Mouse (Mus musculus) limb, embryonic 11.5 days (tissue): ENCODE measurements at regions not wholly inside any gene's neighbourhood (a gene's known extent, or its start where the extent isn't known, plus 50 kb on each side); places are given as distances from the start of the nearest gene placed in this dataset.

Experiments
- ATAC-seq: fragments of 200-750 bp; cut with Nextera tagmentation; 2 replicates; pipeline ENCODE4 v1.8.0; 2017; ENCODE audit warnings: low read depth; ENCODE audit not compliant: insufficient number of reproducible peaks, low FRiP score, low TSS enrichment
- DNase-seq: peaks from one replicate; pipeline ENCODE4 v3.0.0-alpha.2; 2015; ENCODE audit warnings: low spot score
- H3K27ac ChIP-seq: fragments of 300-500 bp; sonication (generic); replicated peaks from 2 replicates; pipeline ENCODE4 v1.5.1; 2014; ENCODE audit warnings: low read depth, mild to moderate bottlenecking, low read length
- H3K27me3 ChIP-seq: fragments of 300-500 bp; sonication (generic); 2 replicates; pipeline ENCODE4 v1.6.1; 2014; ENCODE audit warnings: mild to moderate bottlenecking, low read length, mixed read lengths; ENCODE audit not compliant: control insufficient read depth, insufficient read depth
- H3K36me3 ChIP-seq: fragments of 300-500 bp; sonication (generic); 2 replicates; pipeline ENCODE4 v1.6.1; 2014; ENCODE audit warnings: mild to moderate bottlenecking, low read length, moderate library complexity, mixed read lengths; ENCODE audit not compliant: control insufficient read depth, insufficient read depth
- H3K4me1 ChIP-seq: fragments of 300-500 bp; sonication (generic); 2 replicates; pipeline ENCODE4 v1.6.1; 2014; ENCODE audit warnings: low read length, mixed read lengths; ENCODE audit not compliant: control insufficient read depth, insufficient read depth
- H3K4me2 ChIP-seq: fragments of 300-500 bp; sonication (generic); 2 replicates; pipeline ENCODE4 v1.6.1; 2014; ENCODE audit warnings: low read depth, mild to moderate bottlenecking, moderate library complexity; ENCODE audit not compliant: severe bottlenecking
- H3K4me3 ChIP-seq: fragments of 300-500 bp; sonication (generic); 2 replicates; pipeline ENCODE4 v1.5.1; 2014; ENCODE audit warnings: low read depth, low read length
- H3K9ac ChIP-seq: fragments of 300-500 bp; sonication (generic); 2 replicates; pipeline ENCODE4 v1.6.1; 2014; ENCODE audit warnings: mild to moderate bottlenecking, low read length
- H3K9me3 ChIP-seq: fragments of 300-500 bp; sonication (generic); 2 replicates; pipeline ENCODE4 v1.6.1; 2016; ENCODE audit warnings: low read length; ENCODE audit not compliant: control insufficient read depth
- WGBS: fragments of 180-500 bp; shearing (Covaris S2); extraction: QIAGEN DNeasy Blood & Tissue Kit; methylation state at CpG from one replicate; pipeline ENCODE4 v1.1.7; 2014; 5-methylcytosine and 5-hydroxymethylcytosine counted together

DNA sequence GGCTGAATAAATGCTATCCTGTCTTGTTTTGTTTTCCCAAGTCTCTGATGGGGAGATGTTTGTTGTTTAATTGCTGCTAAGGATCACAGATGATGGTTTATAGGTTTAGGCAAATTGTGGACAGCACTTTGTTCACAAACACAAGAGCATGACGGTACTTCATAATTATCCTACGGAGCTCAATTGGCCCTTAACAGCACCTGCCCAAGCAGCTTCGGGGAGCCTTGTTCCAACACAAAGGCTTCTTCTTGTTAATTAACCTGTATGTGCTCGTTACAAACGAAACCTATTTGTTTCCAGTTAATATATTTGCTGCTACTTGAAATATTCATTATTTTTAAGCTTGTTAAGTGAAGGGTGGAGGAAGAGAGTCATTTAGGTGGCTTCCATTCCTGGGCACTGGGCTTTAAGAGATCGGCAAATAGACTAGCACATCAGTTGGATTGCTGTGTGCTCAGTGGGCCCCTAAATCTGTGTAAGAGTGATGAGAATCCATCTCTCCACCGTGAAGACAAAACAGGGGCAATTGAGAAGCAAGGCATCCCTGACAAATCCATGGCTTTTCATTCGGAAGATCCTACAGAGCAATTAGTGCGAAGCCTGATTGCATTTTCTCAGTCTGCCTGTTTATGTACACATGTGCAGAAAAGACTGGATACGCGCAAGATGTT lies 299.6 kb upstream of the Rnf219 start:
- Histone ChIP-seq H3K27ac (no peak overlapping the region), H3K4me2 (no peak overlapping the region), H3K4me1 (no peaks in the 10 kb centered on the region), H3K9ac (no peak overlapping the region), H3K27me3 (no peaks in the 10 kb centered on the region), H3K9me3 (no peaks in the 10 kb centered on the region), H3K4me3 (no peak overlapping the region), H3K36me3 (no peaks in the 10 kb centered on the region)
- DNase-seq (no peak), ATAC-seq (no peak)
- 61% methylated on average over 11 of the region's 11 CpGs for WGBS

- H3K4me1 ChIP-seq = no peaks in the 10 kb centered on the region
- WGBS = 95% methylated on average over 4 of the region's 4 CpGs
- DNase-seq (no peak), ATAC-seq (no peak)
- H3K27ac ChIP-seq = no peak overlapping the region
- H3K27me3 ChIP-seq = no peaks in the 10 kb centered on the region
- no peak overlapping the region for H3K4me2 ChIP-seq
- H3K9ac ChIP-seq = no peak overlapping the region
- no peaks in the 10 kb centered on the region for H3K36me3 ChIP-seq
- no peaks in the 10 kb centered on the region for H3K9me3 ChIP-seq
- H3K4me3 ChIP-seq = no peak overlapping the region
Measured at GRCm38 (mm10) chr14:104819106-104819505, 296.7 kb upstream of the Rnf219 start.

DNA sequence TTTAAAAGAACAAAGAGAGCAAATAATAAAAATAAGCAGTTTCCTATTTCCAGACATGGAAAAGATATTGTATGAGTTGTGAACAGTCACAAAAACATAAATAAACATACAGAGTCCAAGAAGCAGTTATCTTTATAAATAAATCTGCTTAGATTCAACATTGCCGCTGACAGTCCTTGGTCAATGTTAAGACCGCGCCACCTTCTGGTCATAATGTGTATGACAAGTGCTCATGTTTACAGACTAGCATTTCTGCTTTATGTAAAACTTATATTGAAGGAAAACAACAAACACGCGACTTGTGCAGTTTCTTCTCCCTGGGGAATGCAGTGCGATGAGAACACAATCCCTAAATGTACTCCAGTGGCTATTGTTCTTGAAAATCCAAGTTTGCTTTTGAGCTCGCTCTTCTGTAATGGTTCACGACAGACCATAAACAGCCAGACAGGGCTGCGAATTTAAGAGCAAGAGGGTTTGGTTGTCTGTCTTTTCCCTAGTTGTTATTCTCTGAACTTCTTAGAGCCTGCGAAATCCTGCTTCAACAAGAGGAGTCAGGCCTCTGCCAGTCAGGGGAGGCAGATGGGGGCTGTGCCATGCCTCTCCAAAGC lies 291.6 kb upstream of the Rnf219 start:
- no peaks in the 10 kb centered on the region for H3K27me3 ChIP-seq
- H3K4me1 ChIP-seq = no peaks in the 10 kb centered on the region
- no peak overlapping the region for H3K4me2 ChIP-seq
- H3K9me3 ChIP-seq = no peaks in the 10 kb centered on the region
- DNase-seq (peak; percentile 87), ATAC-seq (no peak)
- H3K36me3 ChIP-seq = no peaks in the 10 kb centered on the region
- WGBS = 33% methylated on average over 10 of the region's 10 CpGs
- no peak overlapping the region for H3K9ac ChIP-seq
- no peak overlapping the region for H3K4me3 ChIP-seq
- no peak overlapping the region for H3K27ac ChIP-seq

DNA sequence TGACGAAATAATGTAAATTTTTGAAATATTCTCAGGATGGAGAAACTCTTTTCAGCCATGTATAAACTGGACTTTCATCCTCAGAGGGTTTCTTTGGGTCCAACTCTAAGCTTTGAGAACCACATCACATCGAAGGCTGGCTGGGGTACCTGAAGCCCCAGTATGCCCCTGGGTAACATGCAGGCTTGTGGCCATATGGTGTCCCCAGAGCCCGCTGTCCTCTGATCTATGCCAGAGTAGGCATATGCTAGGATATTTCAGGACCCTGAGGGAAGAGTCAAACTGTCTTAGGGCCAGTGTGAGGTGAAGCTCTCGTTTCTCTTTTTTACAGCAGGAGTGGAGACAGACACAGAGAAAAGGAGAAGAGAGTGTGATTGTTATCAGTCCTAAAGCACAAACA lies 289.6 kb upstream of the Rnf219 start:
- H3K4me2 ChIP-seq = no peak overlapping the region
- WGBS = 79% methylated on average over 4 of the region's 4 CpGs

GRCm38 (mm10) chr14:104805332-104805731 lies 282.9 kb upstream of the Rnf219 start:
- WGBS = 92% methylated on average over 10 of the region's 10 CpGs

More for the DNA sequence above, 289.6 kb upstream of the Rnf219 start:
- Histone ChIP-seq H3K36me3 (no peaks in the 10 kb centered on the region), H3K4me3 (no peak overlapping the region), H3K27ac (no peak overlapping the region), H3K4me1 (no peaks in the 10 kb centered on the region), H3K9me3 (no peaks in the 10 kb centered on the region), H3K9ac (no peak overlapping the region), H3K27me3 (no peaks in the 10 kb centered on the region)
- ATAC-seq (no peak), DNase-seq (no peak)

DNA sequence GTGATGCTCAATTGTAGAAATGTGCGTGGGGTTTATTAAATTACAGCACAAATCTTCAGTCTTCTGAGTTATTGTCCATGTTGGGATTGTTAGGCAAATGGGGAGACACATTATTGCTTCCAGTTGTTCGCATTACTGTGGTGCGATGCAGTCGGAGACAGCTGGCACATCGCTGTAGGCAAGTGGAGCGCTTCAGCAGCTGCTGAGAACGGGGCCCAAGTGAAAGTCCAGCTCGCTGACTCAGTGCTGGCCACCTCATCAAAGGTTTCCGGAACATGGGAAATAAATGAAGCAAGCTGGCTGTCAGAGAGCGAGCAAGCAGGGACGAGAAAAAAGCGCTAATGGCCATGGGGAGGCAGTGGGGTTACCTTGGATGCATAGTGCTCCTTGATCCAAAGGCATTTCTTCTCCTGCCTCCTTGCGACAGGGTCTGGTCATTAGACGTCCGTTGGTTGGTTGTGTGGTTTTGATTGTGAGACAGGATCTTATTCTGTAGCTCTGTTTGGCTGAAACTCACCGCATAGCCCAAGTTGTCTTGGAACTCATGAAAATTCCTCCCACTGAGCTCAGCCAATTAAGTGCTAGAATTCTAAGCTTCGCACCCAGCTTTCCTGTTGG lies 274.0 kb upstream of the Rnf219 start:
- WGBS = 24% methylated on average over 17 of the region's 17 CpGs

More at GRCm38 (mm10) chr14:104805332-104805731, 282.9 kb upstream of the Rnf219 start:
- no peaks in the 10 kb centered on the region for H3K4me1 ChIP-seq
- DNase-seq (no peak), ATAC-seq (no peak)
- no peak overlapping the region for H3K27ac ChIP-seq
- no peaks in the 10 kb centered on the region for H3K9me3 ChIP-seq
- H3K27me3 ChIP-seq = no peaks in the 10 kb centered on the region
- no peak overlapping the region for H3K4me2 ChIP-seq
- H3K36me3 ChIP-seq = no peaks in the 10 kb centered on the region
- H3K4me3 ChIP-seq = no peak overlapping the region
- H3K9ac ChIP-seq = no peak overlapping the region

GRCm38 (mm10) chr14:104789346-104789745 lies 266.9 kb upstream of the Rnf219 start:
- peak; percentile 51 for DNase-seq
- Histone ChIP-seq H3K4me3 (no peak overlapping the region), H3K27me3 (no peaks in the 10 kb centered on the region), H3K9me3 (no peaks in the 10 kb centered on the region), H3K36me3 (no peaks in the 10 kb centered on the region), H3K9ac (no peak overlapping the region), H3K4me2 (no peak overlapping the region), H3K27ac (no peak overlapping the region), H3K4me1 (no peaks in the 10 kb centered on the region)
- 0 out of 2 replicates have a peak, but pooled peaks have one; percentile 40 for ATAC-seq
- 33% methylated on average over 3 of the region's 3 CpGs for WGBS

More for the DNA sequence above, 274.0 kb upstream of the Rnf219 start:
- Histone ChIP-seq H3K27ac (no peak overlapping the region), H3K4me2 (0 out of 2 replicates have a peak overlapping the region, but pooled peaks have one; percentile 18), H3K9ac (no peak overlapping the region), H3K4me3 (no peak overlapping the region), H3K9me3 (no peaks in the 10 kb centered on the region), H3K4me1 (peaks cover 5% of the 10 kb centered on the region), H3K27me3 (no peaks in the 10 kb centered on the region), H3K36me3 (no peaks in the 10 kb centered on the region)
- peak; percentile 52 for ATAC-seq
- peak; percentile 72 for DNase-seq

DNA sequence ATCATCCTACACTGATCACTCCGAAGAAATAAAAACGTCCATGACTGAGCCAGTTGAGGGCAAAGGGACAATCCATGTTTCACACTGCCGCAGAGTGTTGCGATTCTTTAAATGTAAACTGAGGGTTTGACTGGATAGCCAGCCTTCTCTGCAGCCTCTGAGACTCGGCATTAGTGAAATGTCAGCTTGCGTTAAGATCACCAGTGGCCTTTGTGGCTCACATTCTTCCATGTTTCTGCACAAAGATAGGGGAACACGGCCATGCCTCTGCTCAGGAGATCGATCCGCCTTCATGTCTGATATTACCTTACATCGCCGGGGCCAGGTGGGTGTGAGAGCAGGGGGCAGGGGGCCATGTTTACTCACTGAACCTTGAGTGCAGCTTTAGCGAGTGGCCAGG lies 262.6 kb upstream of the Rnf219 start:
- no peak for ATAC-seq
- Histone ChIP-seq H3K9ac (no peak overlapping the region), H3K4me1 (no peaks in the 10 kb centered on the region), H3K4me2 (no peak overlapping the region), H3K9me3 (no peaks in the 10 kb centered on the region), H3K27ac (no peak overlapping the region), H3K27me3 (no peaks in the 10 kb centered on the region), H3K36me3 (no peaks in the 10 kb centered on the region), H3K4me3 (no peak overlapping the region)
- 81% methylated on average over 12 of the region's 12 CpGs for WGBS
- no peak for DNase-seq
